Mouse (Mus musculus): ENCODE data around the gene Msl1. TPM values are rescaled to one million over a fixed set of nuclear protein-coding genes. Genes with fewer than 3 reads are reported as not detected.
"Not testable (repeated sequence)": the region's sequence is repeated elsewhere in the genome, so short reads cannot be mapped to it uniquely, and the experiment has no call there.

Gene Msl1
- total RNA-seq, 2 experiments from 2014 or later = 94.2 to 106 TPM

DNA sequence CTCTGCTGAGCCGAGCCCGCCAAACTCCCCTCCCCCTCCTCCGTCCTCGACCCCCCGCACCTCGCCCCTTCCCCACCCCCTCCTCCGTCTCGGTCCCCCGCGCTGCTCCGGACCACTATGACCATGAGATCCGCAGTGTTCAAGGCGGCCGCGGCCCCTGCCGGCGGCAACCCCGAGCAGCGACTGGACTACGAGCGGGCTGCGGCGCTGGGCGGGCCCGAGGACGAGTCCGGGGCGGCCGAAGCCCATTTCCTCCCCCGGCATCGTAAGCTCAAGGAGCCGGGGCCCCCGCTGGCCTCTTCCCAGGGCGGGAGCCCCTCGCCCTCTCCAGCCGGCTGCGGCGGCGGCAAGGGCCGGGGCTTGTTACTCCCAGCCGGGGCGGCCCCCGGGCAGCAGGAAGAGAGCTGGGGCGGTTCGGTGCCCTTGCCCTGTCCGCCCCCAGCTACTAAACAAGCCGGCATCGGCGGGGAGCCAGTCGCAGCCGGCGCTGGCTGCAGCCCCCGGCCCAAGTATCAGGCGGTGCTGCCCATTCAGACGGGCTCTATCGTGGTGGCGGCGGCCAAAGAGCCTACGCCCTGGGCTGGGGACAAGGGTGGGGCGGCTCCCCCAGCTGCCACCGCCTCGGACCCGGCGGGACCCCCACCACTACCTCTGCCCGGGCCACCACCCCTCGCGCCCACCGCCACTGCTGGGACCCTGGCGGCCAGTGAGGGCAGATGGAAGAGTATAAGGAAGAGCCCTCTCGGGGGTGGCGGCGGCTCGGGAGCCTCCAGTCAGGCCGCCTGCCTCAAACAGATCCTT lies 598 bp downstream of the Msl1 start:
- DNase-seq = peak; percentile 58 to 66

DNA sequence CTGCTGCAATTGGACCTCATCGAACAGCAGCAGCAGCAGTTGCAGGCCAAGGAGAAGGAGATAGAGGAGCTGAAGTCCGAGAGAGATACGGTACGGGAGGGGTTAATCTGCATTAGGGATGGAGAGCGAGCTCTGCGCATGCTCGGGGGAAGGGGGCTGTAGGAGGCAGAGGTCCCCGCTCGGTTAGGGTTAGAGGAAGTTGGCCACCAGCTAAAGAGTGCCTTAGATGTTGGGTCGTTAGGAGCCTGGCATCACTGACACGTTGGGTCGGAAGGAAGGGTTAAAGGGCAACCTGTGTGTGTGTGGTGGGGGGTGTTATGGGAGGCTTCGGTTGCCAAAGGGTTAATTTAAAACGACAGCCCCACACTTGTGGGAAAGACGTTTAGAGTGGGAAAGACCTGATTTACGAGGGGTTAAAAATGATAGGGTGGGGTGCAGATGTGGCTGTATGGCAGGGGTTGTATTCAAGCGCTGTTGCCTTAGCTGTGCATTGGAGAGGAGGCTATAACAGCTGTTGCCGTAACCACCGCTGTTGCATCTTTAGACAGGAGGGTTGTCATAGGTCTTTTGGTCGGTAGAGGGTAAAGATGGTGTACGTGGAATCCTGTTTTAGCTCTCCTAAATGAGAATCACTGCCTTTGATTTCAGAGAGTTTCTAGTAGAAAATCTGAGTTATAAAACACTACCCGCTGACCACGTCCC lies 1.4 kb downstream of the Msl1 start:
- DNase-seq = peak; percentile 71 to 81

DNA sequence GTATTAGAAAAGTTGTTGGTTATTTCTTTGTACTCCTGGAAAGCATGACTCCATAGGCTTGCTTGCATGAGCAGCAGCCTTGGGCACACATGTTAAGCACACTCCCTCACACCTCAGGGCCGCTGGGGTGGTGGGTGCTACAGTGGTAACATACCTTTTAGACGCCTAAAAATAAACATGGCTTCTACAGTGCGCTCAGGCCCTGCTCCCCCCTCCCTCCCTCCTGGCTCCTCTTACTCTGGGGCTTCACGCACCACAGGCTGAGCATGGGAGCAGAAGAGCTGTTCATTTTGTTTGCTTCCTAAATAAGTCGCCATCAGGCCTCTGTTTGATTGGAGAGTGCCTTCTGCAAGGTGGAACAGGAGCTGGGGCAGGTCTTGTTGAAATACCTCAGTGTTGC lies 2.0 kb downstream of the Msl1 start:
- peak; percentile 21 to 41 for DNase-seq

GRCm38 (mm10) chr11:98797909-98798308 lies 2.6 kb downstream of the Msl1 start:
- DNase-seq = peak; percentile 25 to 38

DNA sequence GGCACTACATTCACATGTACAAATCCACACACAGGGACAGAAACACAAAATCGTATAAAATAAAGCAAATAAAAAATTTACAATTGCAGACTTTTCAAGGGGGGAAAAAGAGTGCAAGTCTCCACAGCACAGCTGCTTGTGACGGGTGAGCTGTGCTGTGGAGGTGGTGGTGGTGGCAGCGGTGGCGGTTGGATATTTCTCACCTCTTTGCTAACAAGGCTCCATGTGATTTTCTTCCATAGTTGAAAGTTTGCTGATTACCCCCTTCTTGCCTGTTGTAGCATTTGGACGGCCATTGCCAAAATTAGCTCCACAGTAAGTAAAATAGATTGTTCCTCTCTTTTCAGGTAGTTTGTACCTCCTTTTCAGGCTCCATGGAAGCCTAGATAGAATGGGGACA lies 9.3 kb downstream of the Msl1 start, which contains the start of gene Casc3:
TSS of gene Casc3 (plus strand) at position 301 of the 400 bp plus-strand sequence.
- no peak for DNase-seq

GRCm38 (mm10) chr11:98808417-98808816 lies 13.1 kb downstream of the Msl1 start:
- DNase-seq = no peak

DNA sequence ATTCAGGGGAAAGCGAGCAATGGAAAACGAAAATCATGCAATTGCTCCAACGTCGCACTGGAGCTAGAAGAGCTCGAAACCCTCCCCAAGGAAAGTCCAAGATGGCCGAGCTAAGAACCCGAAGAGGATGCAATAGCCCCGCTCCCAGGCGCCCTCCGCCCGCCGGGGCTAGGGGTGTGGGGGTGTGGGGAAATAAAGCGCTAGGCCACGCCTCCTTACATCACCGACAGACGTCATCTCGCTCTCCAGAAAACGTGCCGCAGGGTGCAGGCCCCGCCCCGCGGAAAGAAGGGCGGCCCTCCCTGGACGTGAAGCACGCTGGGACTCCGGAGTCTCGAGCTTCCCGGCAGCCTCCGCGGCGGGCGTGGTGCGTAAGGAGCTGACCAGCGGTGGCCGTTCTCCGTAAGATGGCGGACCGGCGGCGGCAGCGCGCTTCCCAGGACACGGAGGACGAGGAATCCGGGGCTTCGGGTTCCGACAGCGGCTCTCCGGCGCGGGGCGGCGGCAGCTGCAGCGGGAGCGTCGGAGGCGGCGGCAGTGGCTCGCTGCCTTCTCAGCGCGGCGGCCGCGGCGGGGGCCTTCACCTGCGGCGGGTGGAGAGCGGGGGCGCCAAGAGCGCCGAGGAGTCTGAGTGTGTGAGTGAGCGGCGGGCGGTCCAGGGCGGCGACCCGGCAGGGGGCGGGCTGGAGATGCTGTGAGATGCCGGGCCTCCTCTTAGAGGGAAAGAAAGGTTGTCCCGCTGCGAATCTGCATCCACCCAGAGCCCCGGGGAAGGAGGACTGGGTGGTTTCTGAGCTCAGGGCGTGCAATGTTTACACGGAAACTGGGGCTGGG lies 14.4 kb downstream of the Msl1 start:
- DNase-seq = peak; percentile 99

DNA sequence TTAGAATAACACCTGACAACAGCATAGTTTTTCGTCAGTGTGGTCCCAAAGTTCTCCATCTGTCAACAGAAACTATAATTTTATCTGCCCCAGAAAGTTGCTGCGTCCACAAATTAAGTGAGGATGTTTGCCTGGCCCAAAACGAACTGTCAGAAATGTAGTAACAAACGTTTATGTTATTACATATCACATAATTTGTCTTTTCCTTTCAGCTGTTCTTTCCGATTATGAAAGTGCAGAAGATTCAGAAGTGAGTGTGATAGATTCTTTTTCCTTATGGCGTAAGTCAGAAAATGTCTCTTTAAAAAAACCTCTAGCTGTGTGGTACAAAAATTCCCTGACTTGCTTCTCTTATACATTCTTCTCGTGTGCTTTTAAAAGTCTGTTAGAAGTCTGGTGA lies 15.4 kb downstream of the Msl1 start:
- no peak for DNase-seq

DNA sequence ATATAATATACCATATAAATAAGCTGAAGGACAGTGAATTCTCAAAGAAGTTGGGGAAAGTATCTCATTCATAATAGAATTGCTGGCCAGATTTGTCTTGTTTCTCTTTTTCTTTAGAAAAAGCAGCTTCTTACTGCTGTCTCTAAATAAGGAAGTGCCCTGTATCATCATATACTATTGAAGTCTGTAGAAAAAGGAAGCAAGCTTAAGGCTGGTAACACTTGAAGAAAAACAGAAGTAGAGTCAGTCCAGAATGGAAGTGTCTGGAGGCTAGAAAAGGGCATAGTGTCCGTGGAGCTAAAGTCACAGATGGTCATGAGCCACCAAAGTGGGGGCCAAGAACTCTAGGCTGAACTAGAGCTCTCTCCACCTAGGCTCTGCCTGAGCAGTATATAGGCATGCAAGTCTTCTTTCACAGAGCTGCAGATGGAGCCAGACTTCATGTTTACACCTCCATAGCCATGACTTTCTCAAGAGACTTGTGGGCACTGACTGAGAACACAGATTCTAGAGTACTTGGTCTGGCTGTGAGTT lies 21.5 kb downstream of the Msl1 start:
- DNase-seq = no peak

GRCm38 (mm10) chr11:98820968-98821367 lies 25.7 kb downstream of the Msl1 start:
- no peak for DNase-seq

DNA sequence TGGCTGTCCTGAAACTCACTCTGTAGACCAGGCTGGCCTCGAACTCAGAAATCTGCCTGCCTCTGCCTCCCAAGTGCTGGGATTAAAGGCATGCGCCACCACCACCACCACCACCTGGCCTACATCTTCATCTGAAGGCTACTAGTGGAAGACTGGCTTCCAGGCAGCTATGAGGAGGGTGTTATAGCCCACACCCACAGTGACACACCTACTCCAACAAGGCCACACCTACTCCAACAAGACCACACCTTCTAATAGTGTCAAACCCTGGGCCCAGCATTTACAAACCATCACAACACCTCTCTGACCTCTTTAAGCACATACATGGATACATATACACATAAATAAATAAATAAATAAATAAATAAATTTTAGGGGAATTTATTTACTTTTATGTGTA lies 30.8 kb downstream of the Msl1 start:
- DNase-seq = not testable (repeated sequence)

- DNase-seq = no peak
Observed at GRCm38 (mm10) chr11:98827877-98828276, 32.6 kb downstream of the Msl1 start.

GRCm38 (mm10) chr11:98829091-98829775 lies 33.9 kb downstream of the Msl1 start:
- peak; percentile 33 to 41 for DNase-seq

GRCm38 (mm10) chr11:98829875-98830274 lies 34.6 kb downstream of the Msl1 start:
- no peak for DNase-seq

GRCm38 (mm10) chr11:98835296-98835695 lies 40.0 kb downstream of the Msl1 start:
- DNase-seq = no peak

- DNase-seq = no peak
Observed at GRCm38 (mm10) chr11:98835725-98836124, 40.4 kb downstream of the Msl1 start.

GRCm38 (mm10) chr11:98836128-98836527 lies 40.8 kb downstream of the Msl1 start:
- DNase-seq = no peak

DNA sequence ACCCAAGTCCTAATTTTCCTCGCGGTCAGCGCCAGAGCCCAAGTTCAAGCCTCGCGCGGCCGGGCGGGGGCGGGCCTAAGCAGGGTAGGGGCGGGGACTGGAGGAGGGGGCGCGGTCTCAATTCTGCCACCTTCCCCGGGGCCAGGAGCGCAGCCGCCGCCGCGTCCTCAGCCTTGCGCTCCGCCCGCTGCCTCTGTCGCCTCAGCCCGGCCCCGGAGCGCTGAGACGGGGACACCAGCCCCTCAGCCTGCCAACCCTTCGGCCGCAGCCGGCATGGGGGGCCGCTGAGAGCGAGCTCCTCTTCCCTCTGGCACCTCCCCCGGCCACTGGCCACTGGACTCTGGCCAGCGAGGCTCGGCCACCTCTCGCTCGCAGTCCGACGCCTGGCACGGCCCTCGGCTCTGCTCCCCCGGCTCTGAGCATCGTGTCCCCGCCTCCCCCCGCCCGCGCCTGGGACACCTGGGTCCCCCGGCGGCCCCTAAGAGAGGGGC lies 41.4 kb downstream of the Msl1 start, which contains the start of gene Rapgefl1:
TSS of gene Rapgefl1 (plus strand) at position 135 of the 491 bp plus-strand sequence.
- DNase-seq = peak; percentile 88 to 92

DNA sequence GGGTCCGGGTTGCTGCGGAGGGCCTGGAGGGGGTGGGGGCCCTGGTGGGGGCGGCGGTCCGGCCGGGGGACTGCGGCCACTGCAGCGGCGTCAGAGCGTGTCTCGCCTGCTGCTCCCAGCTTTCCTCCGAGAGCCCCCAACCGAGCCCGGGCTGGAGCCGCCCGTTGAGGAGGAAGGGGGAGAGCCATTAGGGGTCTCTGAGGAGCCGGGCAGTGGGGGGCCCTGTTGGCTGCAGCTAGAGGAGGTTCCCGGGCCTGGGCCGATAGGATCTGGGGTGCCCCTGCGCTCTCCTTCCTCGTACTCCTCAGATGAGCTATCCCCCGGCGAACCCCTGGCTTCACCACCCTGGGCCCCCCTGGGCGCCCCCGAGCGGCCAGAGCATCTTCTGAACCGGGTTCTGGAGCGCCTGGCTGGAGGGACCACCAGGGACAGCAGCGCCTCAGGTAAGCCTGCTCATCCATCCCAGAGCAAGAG lies 42.0 kb downstream of the Msl1 start:
- peak in 1 of 2 experiments; percentile 7 for DNase-seq

GRCm38 (mm10) chr11:98837917-98838316 lies 42.6 kb downstream of the Msl1 start:
- no peak for DNase-seq

DNA sequence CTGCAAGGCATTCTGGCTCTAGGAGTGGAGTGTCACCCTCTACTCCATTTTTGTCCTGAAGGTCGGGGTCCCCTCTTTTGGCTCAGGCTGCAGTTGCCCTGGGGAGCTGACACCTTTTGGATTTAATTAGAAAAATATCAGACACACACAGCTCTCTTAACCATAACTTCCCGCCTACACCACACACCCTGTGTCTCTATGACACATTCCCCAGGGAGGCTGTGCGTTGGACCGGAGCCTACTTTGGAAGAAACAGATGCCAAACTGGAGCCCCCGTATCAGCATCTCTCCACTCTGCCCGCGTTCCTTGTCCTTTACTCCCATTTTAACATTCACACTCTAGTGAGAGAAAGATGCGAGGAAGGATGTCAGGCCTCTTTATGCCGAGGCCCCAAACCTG lies 43.2 kb downstream of the Msl1 start:
- DNase-seq = no peak
